Mouse (Mus musculus) hindbrain, embryonic 12.5 days (tissue): Measurements from ENCODE around the gene Slc5a3. TPM values are rescaled to one million over a fixed set of nuclear protein-coding genes. Genes with fewer than 3 reads are reported as not detected.

Experiments
- ATAC-seq: fragments of 200-750 bp; cut with Nextera tagmentation; 2 replicates; pipeline ENCODE4 v1.8.0; 2017; ENCODE audit warnings: moderate TSS enrichment; ENCODE audit not compliant: low FRiP score
- H3K27ac ChIP-seq: fragments of 300-500 bp; sonication (generic); 2 replicates; pipeline ENCODE4 v1.5.1; 2016; ENCODE audit warnings: mild to moderate bottlenecking
- H3K27me3 ChIP-seq: fragments of 300-500 bp; sonication (generic); 2 replicates; pipeline ENCODE4 v1.6.1; 2016; ENCODE audit warnings: mild to moderate bottlenecking
- H3K36me3 ChIP-seq: fragments of 300-500 bp; sonication (generic); 2 replicates; pipeline ENCODE4 v1.6.1; 2016; ENCODE audit warnings: mild to moderate bottlenecking
- H3K4me1 ChIP-seq: fragments of 300-500 bp; sonication (generic); 2 replicates; pipeline ENCODE4 v1.6.1; 2016
- H3K4me2 ChIP-seq: fragments of 300-500 bp; sonication (generic); replicated peaks from 2 replicates; pipeline ENCODE4 v1.6.1; 2016; ENCODE audit warnings: mild to moderate bottlenecking
- H3K4me3 ChIP-seq: fragments of 300-500 bp; sonication (generic); 2 replicates; pipeline ENCODE4 v1.5.1; 2016; ENCODE audit warnings: mild to moderate bottlenecking
- H3K9ac ChIP-seq: fragments of 300-500 bp; sonication (generic); 2 replicates; pipeline ENCODE4 v1.6.1; 2016; ENCODE audit warnings: mild to moderate bottlenecking, moderate library complexity
- H3K9me3 ChIP-seq: fragments of 300-500 bp; sonication (generic); replicated peaks from 2 replicates; pipeline ENCODE4 v1.6.1; 2016; ENCODE audit warnings: mild to moderate bottlenecking
- WGBS: fragments of 180-500 bp; shearing (Covaris S2); methylation state at CpG from one replicate; pipeline ENCODE4 v1.1.7; 2016; 5-methylcytosine and 5-hydroxymethylcytosine counted together
- polyA plus RNA-seq: library from polyadenylated mRNA; unstranded; fragments of >200 nt; fragmentation: Nextera tagmentation; extraction: Ambion mirVana; gene quantifications from 2 replicates; pipeline ENCODE4 v1.2.1, GENCODE M21; 2016

The Slc5a3 gene
- polyA plus RNA-seq, 1 experiment from 2014 or later: 20.3 TPM

- Histone ChIP-seq H3K4me3 (no peak overlapping the region), H3K4me2 (no peak overlapping the region), H3K9ac (no peak overlapping the region), H3K27me3 (no peaks in the 10 kb centered on the region), H3K4me1 (peaks cover 11% of the 10 kb centered on the region), H3K36me3 (no peaks in the 10 kb centered on the region), H3K9me3 (no peaks in the 10 kb centered on the region), H3K27ac (no peak overlapping the region)
- no peak for ATAC-seq
- 85% methylated on average over 11 of the region's 11 CpGs for WGBS
Observed at GRCm38 (mm10) chr16:92134148-92134764, 76.1 kb downstream of the Slc5a3 start.

- no peaks in the 10 kb centered on the region for H3K9me3 ChIP-seq
- no peak overlapping the region for H3K9ac ChIP-seq
- H3K27me3 ChIP-seq: no peaks in the 10 kb centered on the region
- no peak for ATAC-seq
- H3K4me2 ChIP-seq: no peak overlapping the region
- 89% methylated on average over 15 of the region's 15 CpGs for WGBS
- no peaks in the 10 kb centered on the region for H3K36me3 ChIP-seq
- H3K4me1 ChIP-seq: peaks cover 27% of the 10 kb centered on the region
- no peak overlapping the region for H3K4me3 ChIP-seq
- H3K27ac ChIP-seq: no peak overlapping the region
Observed at GRCm38 (mm10) chr16:92136275-92136674, 78.2 kb downstream of the Slc5a3 start.

Other genes starting within 250 kb of the Slc5a3 start
- gene Mrps6, start 52 bp upstream of the Slc5a3 start, polyA plus RNA-seq: 139 and 142 TPM in 2 replicates
- 0.26 and 0.65 TPM in 2 replicates for gene Gm49711, start within 50 bp of the Slc5a3 start, polyA plus RNA-seq
- 17.7 and 25.6 TPM in 2 replicates for gene Kcne2, start 234.1 kb downstream of the Slc5a3 start, polyA plus RNA-seq
- 101 and 112 TPM in 2 replicates for gene Smim11, start 243.0 kb downstream of the Slc5a3 start, polyA plus RNA-seq